Mouse (Mus musculus) kidney, adult 2 months (tissue): ENCODE measurements at regions not wholly inside any gene's neighbourhood (a gene's known extent, or its start where the extent isn't known, plus 50 kb on each side); places are given as distances from the start of the nearest gene placed in this dataset.

Experiments
- DNase-seq: peaks from one replicate; pipeline ENCODE4 v3.0.0; 2021
- H3K27ac ChIP-seq: fragments of 200-500 bp; 2 replicates; pipeline ENCODE4 v1.5.1; 2012; ENCODE audit warnings: low read depth, low read length, control low read depth, inconsistent platforms; ENCODE audit not compliant: insufficient read depth
- H3K27me3 ChIP-seq: fragments of 200-500 bp; replicated peaks from 2 replicates; pipeline ENCODE4 v1.6.1; 2012; ENCODE audit warnings: mild to moderate bottlenecking, moderate library complexity, low read length, inconsistent platforms; ENCODE audit not compliant: control insufficient read depth, insufficient read depth
- H3K36me3 ChIP-seq: fragments of 200-500 bp; 2 replicates; pipeline ENCODE4 v1.6.1; 2012; ENCODE audit warnings: mild to moderate bottlenecking, moderate library complexity, low read length, inconsistent platforms; ENCODE audit not compliant: control insufficient read depth, insufficient read depth
- H3K4me1 ChIP-seq: fragments of 200-500 bp; 2 replicates; pipeline ENCODE4 v1.6.1; 2011; ENCODE audit warnings: low read length; ENCODE audit not compliant: control insufficient read depth, insufficient read depth
- H3K4me3 ChIP-seq: fragments of 200-500 bp; 2 replicates; pipeline ENCODE4 v1.5.1; 2011; ENCODE audit warnings: mild to moderate bottlenecking, low read depth, low read length, control low read depth; ENCODE audit not compliant: insufficient read depth
- CTCF ChIP-seq: fragments of 200-500 bp; conservative IDR thresholded peaks from 2 replicates; pipeline ENCODE4 v1.5.1; 2011; ENCODE audit warnings: low read depth, mild to moderate bottlenecking, control low read depth, low read length, moderate library complexity, mixed read lengths; ENCODE audit not compliant: insufficient read depth, insufficient read length
- POLR2A ChIP-seq: fragments of 200-500 bp; IDR thresholded peaks from one replicate; pipeline ENCODE4 v1.6.1; 2011; ENCODE audit warnings: low read depth, low read length, control low read depth
- WGBS: fragments of 180-500 bp; shearing (Covaris S2); methylation state at CpG from one replicate; pipeline ENCODE4 v1.1.7; 2018; 5-methylcytosine and 5-hydroxymethylcytosine counted together

DNA sequence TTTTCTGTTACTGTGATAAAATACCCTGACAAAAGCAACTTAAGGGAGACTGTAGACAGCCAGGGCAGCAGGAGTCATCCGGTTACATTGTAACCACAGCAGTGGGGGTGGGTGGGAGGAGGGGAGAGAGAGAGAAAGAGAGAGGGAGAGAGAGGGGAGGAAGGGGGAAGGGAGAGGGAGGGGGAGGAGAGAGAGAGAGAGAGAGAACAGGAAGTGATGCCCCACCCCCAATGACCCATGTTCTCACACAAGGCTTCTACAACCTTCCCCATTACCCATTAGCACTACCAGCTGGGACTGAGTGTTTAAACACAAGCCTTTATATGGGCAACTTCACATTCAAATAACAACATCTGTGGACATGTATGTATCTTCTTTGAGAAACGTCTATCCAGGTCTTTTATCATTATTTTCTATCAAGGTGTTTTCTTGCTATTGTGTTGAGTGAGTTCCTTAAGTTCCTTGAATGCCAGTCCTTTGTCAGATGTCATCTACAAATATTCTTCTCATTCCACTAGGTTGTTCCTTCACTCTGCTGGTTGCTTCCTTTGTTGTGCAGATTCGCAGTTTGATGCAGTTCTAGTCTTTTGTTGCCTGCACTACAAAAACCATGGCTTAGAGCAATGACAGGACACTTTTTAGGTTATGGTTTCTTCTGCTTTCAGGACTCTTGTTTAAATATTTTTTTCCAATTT lies 274.7 kb upstream of the Ddx18 start:
- Histone ChIP-seq H3K27me3 (no peaks in the 10 kb centered on the region), H3K36me3 (no peaks in the 10 kb centered on the region), H3K4me3 (no peak overlapping the region), H3K27ac (no peak overlapping the region), H3K4me1 (no peaks in the 10 kb centered on the region)
- WGBS, result 65% methylated on average over 3 of the region's 3 CpGs
- TF ChIP-seq POLR2A (no peak), CTCF (no peak)
- DNase-seq, result no peak

DNA sequence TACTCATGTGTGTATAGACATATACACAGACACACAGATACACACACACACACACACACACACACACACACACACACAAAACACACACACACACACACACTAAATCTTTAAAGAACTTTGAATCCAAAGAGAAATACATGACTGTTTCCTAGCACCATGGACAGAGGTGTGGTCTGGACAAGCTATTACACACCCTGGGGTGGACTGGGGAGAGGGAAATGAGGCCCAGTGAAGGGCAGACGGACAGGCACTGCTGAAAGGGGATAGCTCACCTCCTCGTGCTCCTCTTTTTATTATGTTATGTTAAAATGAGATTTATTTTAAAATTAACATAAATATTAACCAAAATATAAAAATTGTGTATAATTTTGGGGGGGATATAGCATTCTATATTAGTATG lies 265.8 kb upstream of the Ddx18 start:
- no peak for TF ChIP-seq POLR2A
- TF ChIP-seq CTCF, result no peak
- WGBS, result 8% methylated on average over 2 of the region's 2 CpGs
- Histone ChIP-seq H3K36me3 (no peaks in the 10 kb centered on the region), H3K27ac (no peak overlapping the region), H3K27me3 (no peaks in the 10 kb centered on the region), H3K4me3 (no peak overlapping the region), H3K4me1 (no peaks in the 10 kb centered on the region)
- no peak for DNase-seq

- WGBS, result 44% methylated on average over 2 of the region's 2 CpGs
- TF ChIP-seq POLR2A (no peak), CTCF (no peak)
- no peaks in the 10 kb centered on the region for H3K36me3 ChIP-seq
- no peak overlapping the region for H3K4me3 ChIP-seq
- no peaks in the 10 kb centered on the region for H3K27me3 ChIP-seq
- no peak overlapping the region for H3K27ac ChIP-seq
- no peak for DNase-seq
- no peaks in the 10 kb centered on the region for H3K4me1 ChIP-seq
Observed at GRCm38 (mm10) chr1:121830242-121830641, 262.5 kb upstream of the Ddx18 start.

DNA sequence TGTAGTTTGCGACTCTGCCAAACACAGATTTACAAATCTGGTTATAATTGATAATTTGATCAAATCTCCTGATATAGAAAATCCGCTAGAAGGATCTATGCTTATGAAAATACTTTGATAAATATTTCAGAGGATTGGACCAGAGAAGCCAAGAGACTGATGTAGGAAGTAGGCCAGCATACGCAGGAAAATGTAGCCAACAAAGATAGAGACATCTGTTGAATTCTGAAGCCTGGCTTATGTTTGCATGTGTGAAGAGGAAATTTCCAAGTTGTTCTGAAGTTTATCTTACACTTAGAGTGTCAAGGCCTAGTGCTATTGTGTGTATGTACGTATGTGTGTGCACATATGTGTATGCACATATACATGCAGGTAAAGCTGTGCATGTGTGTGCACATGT lies 255.2 kb upstream of the Ddx18 start:
- no peak for DNase-seq
- H3K27ac ChIP-seq, result no peak overlapping the region
- H3K4me3 ChIP-seq, result no peak overlapping the region
- no peaks in the 10 kb centered on the region for H3K4me1 ChIP-seq
- no peaks in the 10 kb centered on the region for H3K36me3 ChIP-seq
- no peaks in the 10 kb centered on the region for H3K27me3 ChIP-seq
- 85% methylated on average over 4 of the region's 4 CpGs for WGBS
- TF ChIP-seq CTCF (no peak), POLR2A (no peak)

- no peaks in the 10 kb centered on the region for H3K27me3 ChIP-seq
- DNase-seq, result no peak
- H3K27ac ChIP-seq, result no peak overlapping the region
- no peak overlapping the region for H3K4me3 ChIP-seq
- H3K4me1 ChIP-seq, result no peaks in the 10 kb centered on the region
- TF ChIP-seq CTCF (no peak), POLR2A (no peak)
- no peaks in the 10 kb centered on the region for H3K36me3 ChIP-seq
- 63% methylated on average over 2 of the region's 2 CpGs for WGBS
Observed at GRCm38 (mm10) chr1:121803338-121803737, 235.5 kb upstream of the Ddx18 start.

- no peak for DNase-seq
- Histone ChIP-seq H3K27ac (no peak overlapping the region), H3K4me3 (no peak overlapping the region), H3K27me3 (no peaks in the 10 kb centered on the region), H3K4me1 (no peaks in the 10 kb centered on the region), H3K36me3 (no peaks in the 10 kb centered on the region)
- TF ChIP-seq POLR2A (no peak), CTCF (no peak)
- 88% methylated on average over 4 of the region's 4 CpGs for WGBS
Observed at GRCm38 (mm10) chr1:121802476-121802875, 234.7 kb upstream of the Ddx18 start.

DNA sequence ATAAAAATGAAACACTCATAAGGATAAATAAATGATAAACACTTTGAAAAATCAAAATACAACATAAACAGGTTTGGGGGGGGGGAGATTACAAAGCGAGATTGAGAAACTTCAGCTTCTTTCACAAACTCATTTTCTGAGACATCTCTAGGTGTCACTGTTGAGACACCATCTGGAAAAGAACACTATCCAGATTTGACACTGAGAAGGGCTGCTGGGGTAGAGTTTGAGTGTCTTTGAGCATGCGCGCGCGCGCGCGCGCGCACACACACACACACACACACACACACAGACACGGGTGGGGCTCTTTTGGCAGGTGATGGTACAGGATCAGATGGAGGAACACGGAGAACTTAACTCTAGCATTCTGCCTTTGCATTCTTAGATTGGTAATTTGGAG lies 230.7 kb upstream of the Ddx18 start:
- DNase-seq, result no peak
- Histone ChIP-seq H3K4me3 (no peak overlapping the region), H3K27me3 (no peaks in the 10 kb centered on the region), H3K4me1 (no peaks in the 10 kb centered on the region), H3K27ac (no peak overlapping the region), H3K36me3 (no peaks in the 10 kb centered on the region)
- 76% methylated on average over 12 of the region's 12 CpGs for WGBS
- TF ChIP-seq CTCF (no peak), POLR2A (no peak)
